In genomic region chr2:166414856-166415255, GRCm38 (mm10) we compare ENCODE assay signal across 17 mouse cellular contexts.
DNase-seq lines count a peak whose midpoint lies in the region; ATAC-seq lines count a peak whose summit lies in the region.
"Had no signal": no experiment of that assay in that cellular context is flagged by ENCODE, and none has a peak within 500 bp of the region (broad histone marks: within the 10 kb centered on the region; RNA-seq: fewer than 3 reads in every experiment).

No protein-coding gene starts in this region.

- H3K9ac ChIP-seq in hindbrain, embryonic 15.5 days = no peak overlapping the region
- H3K9ac ChIP-seq in hindbrain, embryonic 16.5 days (ENCODE audit: low read depth, low read length) = no peak overlapping the region
- no peak overlapping the region for H3K9ac ChIP-seq in embryonic facial prominence, embryonic 13.5 days
- H3K9ac ChIP-seq in limb, embryonic 13.5 days = no peak overlapping the region
- H3K9ac ChIP-seq: forebrain, embryonic 12.5 days; midbrain, embryonic 13.5 days had no signal

- no peak for ATAC-seq in hindbrain, embryonic 15.5 days (ENCODE audit: low FRiP score, low read depth)
- ATAC-seq in hindbrain, embryonic 16.5 days = no peak
- no peak for ATAC-seq in embryonic facial prominence, embryonic 13.5 days (ENCODE audit: insufficient number of reproducible peaks, insufficient read depth, low FRiP score, low TSS enrichment, low read depth)
- ATAC-seq in limb, embryonic 13.5 days (ENCODE audit: low FRiP score, low read depth) = no peak
- ATAC-seq: midbrain, embryonic 13.5 days had no signal

- H3K36me3 ChIP-seq in hindbrain, embryonic 15.5 days = no peaks in the 10 kb centered on the region
- no peaks in the 10 kb centered on the region for H3K36me3 ChIP-seq in hindbrain, embryonic 16.5 days (ENCODE audit: control insufficient read depth, insufficient read depth, low read length)
- no peaks in the 10 kb centered on the region for H3K36me3 ChIP-seq in embryonic facial prominence, embryonic 13.5 days
- no peaks in the 10 kb centered on the region for H3K36me3 ChIP-seq in limb, embryonic 13.5 days
- H3K36me3 ChIP-seq: forebrain, embryonic 12.5 days; midbrain, embryonic 13.5 days had no signal

- 0 out of 2 replicates have a peak, but pooled peaks cover 8% of the 10 kb centered on the region for H3K27me3 ChIP-seq in hindbrain, embryonic 15.5 days
- H3K27me3 ChIP-seq in hindbrain, embryonic 16.5 days (replicated peaks; ENCODE audit: control insufficient read depth, insufficient read depth, low read length) = no peaks in the 10 kb centered on the region; the same call in none of the 2 replicates
- H3K27me3 ChIP-seq in embryonic facial prominence, embryonic 13.5 days = no peaks in the 10 kb centered on the region
- no peaks in the 10 kb centered on the region for H3K27me3 ChIP-seq in limb, embryonic 13.5 days

- 88% methylated on average over 8 of the region's 8 CpGs for WGBS in hindbrain, embryonic 15.5 days
- WGBS in hindbrain, embryonic 16.5 days = 89% methylated on average over 8 of the region's 8 CpGs
- WGBS in embryonic facial prominence, embryonic 13.5 days = 83% methylated on average over 8 of the region's 8 CpGs
- WGBS in limb, embryonic 13.5 days = 90% methylated on average over 8 of the region's 8 CpGs

- no peaks in the 10 kb centered on the region for H3K9me3 ChIP-seq in hindbrain, embryonic 15.5 days
- no peaks in the 10 kb centered on the region for H3K9me3 ChIP-seq in hindbrain, embryonic 16.5 days (ENCODE audit: control insufficient read depth, low read length)
- H3K9me3 ChIP-seq in embryonic facial prominence, embryonic 13.5 days = no peaks in the 10 kb centered on the region
- H3K9me3 ChIP-seq in limb, embryonic 13.5 days = no peaks in the 10 kb centered on the region
- H3K9me3 ChIP-seq: forebrain, embryonic 12.5 days; midbrain, embryonic 13.5 days had no signal

- H3K4me2 ChIP-seq in hindbrain, embryonic 15.5 days = no peak overlapping the region
- H3K4me2 ChIP-seq in hindbrain, embryonic 16.5 days (ENCODE audit: low read length) = no peak overlapping the region
- H3K4me2 ChIP-seq in embryonic facial prominence, embryonic 13.5 days = peak overlapping the region; percentile 37; the same call in 1 of the 2 replicates
- H3K4me2 ChIP-seq in limb, embryonic 13.5 days (replicated peaks) = no peak overlapping the region
- H3K4me2 ChIP-seq: forebrain, embryonic 12.5 days; midbrain, embryonic 13.5 days had no signal

- H3K27ac ChIP-seq in hindbrain, embryonic 15.5 days (replicated peaks) = 0 out of 2 replicates have a peak overlapping the region, but pooled peaks have one; percentile 38
- no peak overlapping the region for H3K27ac ChIP-seq in hindbrain, embryonic 16.5 days (ENCODE audit: low read depth, low read length)
- H3K27ac ChIP-seq in embryonic facial prominence, embryonic 13.5 days = peak overlapping the region; percentile 90
- peak overlapping the region; percentile 86 for H3K27ac ChIP-seq in limb, embryonic 13.5 days
- H3K27ac ChIP-seq: midbrain, embryonic 13.5 days had no signal

- DNase-seq in ES-CJ7 (ENCODE audit: low read depth, low spot score) = peak; percentile 80
- no peak for DNase-seq in cerebellum, adult 11 months
- no peak for DNase-seq in cerebellum, adult 9-10 months
- DNase-seq in adrenal gland, adult 8-10 months = no peak
- DNase-seq: adrenal gland, postnatal 14 days; B cell, adult 2 months; cerebellum, adult 18-20 months; kidney, adult 2 months; kidney, postnatal 14 days; lung, adult 18-20 months; thymus, postnatal 14 days had no signal

- no peak overlapping the region for H3K4me3 ChIP-seq in hindbrain, embryonic 15.5 days
- no peak overlapping the region for H3K4me3 ChIP-seq in hindbrain, embryonic 16.5 days (ENCODE audit: low read length)
- no peak overlapping the region for H3K4me3 ChIP-seq in embryonic facial prominence, embryonic 13.5 days
- no peak overlapping the region for H3K4me3 ChIP-seq in limb, embryonic 13.5 days
- H3K4me3 ChIP-seq: forebrain, embryonic 12.5 days; midbrain, embryonic 13.5 days had no signal

- H3K4me1 ChIP-seq in hindbrain, embryonic 15.5 days (replicated peaks) = peaks cover 43% of the 10 kb centered on the region
- peaks cover 18% of the 10 kb centered on the region for H3K4me1 ChIP-seq in hindbrain, embryonic 16.5 days (ENCODE audit: control insufficient read depth, insufficient read depth, low read depth, low read length)
- peaks cover 59% of the 10 kb centered on the region for H3K4me1 ChIP-seq in embryonic facial prominence, embryonic 13.5 days
- peaks cover 59% of the 10 kb centered on the region for H3K4me1 ChIP-seq in limb, embryonic 13.5 days
